Mouse (Mus musculus): Measurements from ENCODE around the gene 4933409G03Rik. TPM values are rescaled to one million over a fixed set of nuclear protein-coding genes. Genes with fewer than 3 reads are reported as not detected.
A peak's percentile ranks its signal among the peaks of the same experiment; 100 is the strongest.

4933409G03Rik gene
- total and polyA plus RNA-seq, 3 experiments: not detected

DNA sequence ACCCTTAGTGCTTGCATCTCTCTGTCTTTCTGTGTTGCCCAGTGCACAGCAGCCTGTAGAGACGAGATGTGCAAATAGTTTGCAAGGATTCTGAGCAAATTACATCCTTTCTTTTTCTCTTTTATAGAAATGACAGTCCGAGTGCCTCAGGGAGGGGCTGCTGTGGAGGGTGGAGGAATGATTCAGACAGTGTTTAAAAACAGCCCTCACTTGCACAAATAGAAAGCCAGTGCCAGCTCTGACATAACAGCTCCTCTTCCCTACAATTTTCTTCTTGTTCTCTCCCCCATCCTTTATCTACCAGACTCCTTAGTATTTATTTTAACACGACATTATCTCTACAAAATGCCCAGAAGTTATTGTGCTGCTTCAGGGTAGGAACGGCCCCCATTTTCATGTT is 21.4 kb upstream of the 4933409G03Rik start:
- no peaks in the 10 kb centered on the region for H3K4me1 ChIP-seq (ENCODE audit: control insufficient read depth in 1 of 2, insufficient read depth in 2 of 2, low read length in 2 of 2)
- TF ChIP-seq ZNF384 (IDR thresholded peaks at IDR 0.05; ENCODE audit: low read depth, low read length) (no peak), GATA1 (IDR thresholded peaks at IDR 0.05; ENCODE audit: low read depth, low read length) (no peak), MYB (IDR thresholded peaks at IDR 0.05; ENCODE audit: low read depth, low read length) (no peak), ZC3H11A (IDR thresholded peaks at IDR 0.05; ENCODE audit: low read depth, low read length) (no peak), CTCF (IDR thresholded peaks at IDR 0.05 in 2 of 3, conservative IDR thresholded peaks at IDR 0.05 in 1 of 3; ENCODE audit: control insufficient read depth in 1 of 3, insufficient read depth in 1 of 3, low read depth in 2 of 3, low read length in 3 of 3, poor library complexity in 1 of 3, severe bottlenecking in 1 of 3) (no peak), USF2 (IDR thresholded peaks at IDR 0.05; ENCODE audit: borderline replicate concordance in 1 of 2, insufficient read depth in 1 of 2, low read depth in 1 of 2, low read length in 2 of 2) (no peak), USF1 (IDR thresholded peaks at IDR 0.05; ENCODE audit: low read depth, low read length) (no peak), EP300 (IDR thresholded peaks at IDR 0.05; ENCODE audit: low read depth in 1 of 2, low read length in 2 of 2) (no peak), GABPA (IDR thresholded peaks at IDR 0.05; ENCODE audit: low read depth, low read length) (no peak), KAT2A (conservative IDR thresholded peaks at IDR 0.05; ENCODE audit: low read depth, low read length) (no peak), SIN3A (IDR thresholded peaks at IDR 0.05; ENCODE audit: low read length) (no peak), MEF2A (IDR thresholded peaks at IDR 0.05; ENCODE audit: extremely low read depth, insufficient replicate concordance, low read depth, low read length, poor library complexity, severe bottlenecking) (no peak), POLR2AphosphoS2 (IDR thresholded peaks at IDR 0.05; ENCODE audit: low read length) (no peak)
- H3K9ac ChIP-seq (ENCODE audit: control insufficient read depth, low read depth, low read length, poor library complexity, severe bottlenecking): no peak overlapping the region
- no peak overlapping the region for H3K27ac ChIP-seq (ENCODE audit: control insufficient read depth, low read depth, low read length)
- no peak overlapping the region for H3K4me3 ChIP-seq (ENCODE audit: control insufficient read depth in 1 of 2, insufficient read depth in 1 of 2, low read depth in 2 of 2, low read length in 2 of 2)
- H3K9me3 ChIP-seq (replicated peaks; ENCODE audit: insufficient read depth, low read length): no peaks in the 10 kb centered on the region
- no peaks in the 10 kb centered on the region for H3K36me3 ChIP-seq (ENCODE audit: control insufficient read depth in 1 of 2, insufficient read depth in 2 of 2, low read length in 2 of 2)
- H3K27me3 ChIP-seq (ENCODE audit: control insufficient read depth in 1 of 2, insufficient read depth in 2 of 2, low read length in 2 of 2): no peaks in the 10 kb centered on the region
- H3K79me2 ChIP-seq (ENCODE audit: control insufficient read depth, insufficient read depth, low read length, poor library complexity): no peaks in the 10 kb centered on the region
- DNase-seq (ENCODE audit: low read depth, low spot score): no peak

DNA sequence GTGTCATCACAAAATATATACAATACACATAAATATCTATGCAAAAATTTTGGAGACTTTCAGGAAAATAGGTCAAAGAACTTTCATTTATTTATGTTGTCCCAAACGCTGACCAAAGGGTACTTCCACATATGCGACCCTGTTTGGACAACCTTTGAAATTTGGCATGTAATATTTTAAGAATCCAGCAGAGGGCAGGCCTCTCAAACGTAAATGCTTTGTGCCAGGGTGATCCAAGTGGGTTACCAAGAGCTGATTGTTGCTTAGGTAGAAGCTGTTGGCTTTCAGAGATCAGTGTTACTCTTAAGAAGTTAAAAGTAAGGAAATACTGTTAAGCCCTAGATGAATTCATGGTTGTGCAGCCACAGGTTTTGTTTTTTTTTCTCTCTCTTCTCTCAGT is 18.9 kb upstream of the 4933409G03Rik start:
- H3K79me2 ChIP-seq (ENCODE audit: control insufficient read depth, insufficient read depth, low read length, poor library complexity): no peaks in the 10 kb centered on the region
- H3K4me1 ChIP-seq (ENCODE audit: control insufficient read depth in 1 of 2, insufficient read depth in 2 of 2, low read length in 2 of 2): no peaks in the 10 kb centered on the region
- H3K9me3 ChIP-seq (replicated peaks; ENCODE audit: insufficient read depth, low read length): no peaks in the 10 kb centered on the region
- H3K9ac ChIP-seq (ENCODE audit: control insufficient read depth, low read depth, low read length, poor library complexity, severe bottlenecking): no peak overlapping the region
- no peak overlapping the region for H3K4me3 ChIP-seq (ENCODE audit: control insufficient read depth in 1 of 2, insufficient read depth in 1 of 2, low read depth in 2 of 2, low read length in 2 of 2)
- peak; percentile 30 for DNase-seq (ENCODE audit: low read depth, low spot score)
- H3K27me3 ChIP-seq (ENCODE audit: control insufficient read depth in 1 of 2, insufficient read depth in 2 of 2, low read length in 2 of 2): no peaks in the 10 kb centered on the region
- TF ChIP-seq RAD21 (IDR thresholded peaks at IDR 0.05; ENCODE audit: low read depth, low read length): peak; percentile 55
- TF ChIP-seq CTCF (IDR thresholded peaks at IDR 0.05 in 2 of 3, conservative IDR thresholded peaks at IDR 0.05 in 1 of 3; ENCODE audit: control insufficient read depth in 1 of 3, insufficient read depth in 1 of 3, low read depth in 2 of 3, low read length in 3 of 3, poor library complexity in 1 of 3, severe bottlenecking in 1 of 3): peak; percentile 11 to 46 (median 11); a peak in 2 of 6 replicates
- TF ChIP-seq TAL1 (IDR thresholded peaks at IDR 0.05; ENCODE audit: low read length): no peak
- peak; percentile 5; the same call in 1 of the 2 replicates for TF ChIP-seq ZC3H11A (IDR thresholded peaks at IDR 0.05; ENCODE audit: low read depth, low read length)
- no peak for TF ChIP-seq SIN3A (IDR thresholded peaks at IDR 0.05; ENCODE audit: low read length)
- peak; percentile 46 for TF ChIP-seq SMC3 (IDR thresholded peaks at IDR 0.05; ENCODE audit: low read depth, low read length)
- H3K36me3 ChIP-seq (ENCODE audit: control insufficient read depth in 1 of 2, insufficient read depth in 2 of 2, low read length in 2 of 2): no peaks in the 10 kb centered on the region
- no peak overlapping the region for H3K27ac ChIP-seq (ENCODE audit: control insufficient read depth, low read depth, low read length)

Data from MEL (cell line).